Mouse (Mus musculus) 3T3-L1 (cell line): ENCODE results near the gene Ferd3l.

Source experiments
- DNase-seq: peaks from one replicate; pipeline ENCODE4 v3.0.0-alpha.2; 2015; ENCODE audit warnings: low read depth, low spot score

The Ferd3l gene

DNA sequence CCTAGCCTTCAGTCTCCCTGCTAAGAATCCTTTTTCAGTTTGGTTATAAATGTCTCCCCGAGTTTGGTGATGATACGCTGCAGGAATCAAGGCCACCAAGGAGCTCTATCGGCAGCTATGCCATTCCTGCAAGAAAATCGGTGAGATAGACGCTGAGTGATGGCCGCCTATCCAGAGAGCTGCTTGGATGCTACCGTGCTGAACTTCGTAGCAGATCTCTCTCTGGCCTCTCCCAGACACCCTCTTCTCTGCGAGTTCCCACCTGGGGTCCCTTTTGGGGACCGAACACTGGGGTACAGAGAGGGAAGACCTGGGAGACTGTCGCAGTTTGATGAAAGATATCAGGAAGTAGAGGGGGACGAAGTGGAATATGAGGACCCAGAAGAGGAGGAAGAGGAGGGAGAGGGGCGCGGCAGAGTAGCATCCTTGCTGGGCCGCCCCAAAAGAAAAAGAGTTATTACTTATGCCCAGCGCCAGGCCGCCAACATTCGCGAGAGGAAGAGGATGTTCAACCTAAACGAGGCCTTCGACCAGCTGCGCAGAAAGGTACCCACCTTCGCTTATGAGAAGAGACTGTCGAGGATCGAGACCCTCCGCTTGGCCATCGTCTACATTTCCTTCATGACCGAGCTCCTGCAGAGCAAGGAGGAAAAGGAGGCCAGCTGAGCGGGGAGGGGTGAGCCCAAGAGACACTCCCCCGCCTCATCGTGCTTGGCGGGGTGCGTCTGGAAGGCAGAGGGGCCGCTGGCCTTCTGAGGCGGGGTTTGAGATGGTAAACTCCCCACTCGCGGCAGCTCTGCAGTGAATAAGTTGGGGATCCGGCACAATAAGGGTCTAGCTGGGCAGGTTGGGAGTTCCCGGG is at the start of gene Ferd3l:
Ferd3l (plus strand) TSS at position 95 of the 862 bp plus-strand sequence.
- no peak for DNase-seq

GRCm38 (mm10) chr12:33893956-33894355 is 34.3 kb upstream of the Ferd3l start:
- DNase-seq = peak; percentile 64

DNA sequence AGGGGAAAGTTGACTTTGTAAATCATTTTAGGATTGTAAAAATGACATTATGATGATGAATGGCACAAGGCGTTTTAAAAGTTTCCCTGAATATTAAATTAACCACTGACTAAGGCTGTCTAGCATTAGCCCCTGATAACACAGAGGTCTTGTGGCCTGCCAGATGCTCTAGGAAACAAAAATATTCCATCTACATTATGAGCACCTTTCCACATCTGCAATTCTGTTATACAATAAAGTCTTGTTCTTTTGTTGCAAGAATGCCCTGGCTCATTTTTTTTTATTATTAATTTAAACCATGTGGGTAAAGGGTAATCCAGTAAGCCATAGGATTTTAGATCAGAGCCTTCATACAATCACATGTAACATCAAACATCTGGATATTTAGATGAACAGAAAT is 33.6 kb upstream of the Ferd3l start:
- DNase-seq = no peak

DNA sequence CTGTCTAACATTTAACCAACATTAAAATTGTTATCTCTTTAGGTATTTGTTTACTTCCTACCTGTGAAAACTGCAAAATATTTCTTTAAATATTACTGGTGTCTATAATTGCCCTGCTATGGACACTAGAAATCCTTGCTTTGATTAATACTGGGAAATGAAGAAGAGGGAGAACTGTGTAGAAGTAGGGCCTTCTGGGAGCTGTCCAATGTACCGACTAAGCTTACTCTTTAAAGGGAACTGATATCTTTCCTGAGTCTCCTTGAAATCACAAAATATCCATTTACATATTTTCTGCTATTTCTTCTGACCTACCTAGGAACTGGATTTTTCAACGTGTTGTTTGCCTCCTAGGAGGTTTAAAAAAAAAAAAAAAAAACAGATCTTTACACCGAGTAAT is 1.5 kb upstream of the Ferd3l start:
- peak; percentile 25 for DNase-seq

DNA sequence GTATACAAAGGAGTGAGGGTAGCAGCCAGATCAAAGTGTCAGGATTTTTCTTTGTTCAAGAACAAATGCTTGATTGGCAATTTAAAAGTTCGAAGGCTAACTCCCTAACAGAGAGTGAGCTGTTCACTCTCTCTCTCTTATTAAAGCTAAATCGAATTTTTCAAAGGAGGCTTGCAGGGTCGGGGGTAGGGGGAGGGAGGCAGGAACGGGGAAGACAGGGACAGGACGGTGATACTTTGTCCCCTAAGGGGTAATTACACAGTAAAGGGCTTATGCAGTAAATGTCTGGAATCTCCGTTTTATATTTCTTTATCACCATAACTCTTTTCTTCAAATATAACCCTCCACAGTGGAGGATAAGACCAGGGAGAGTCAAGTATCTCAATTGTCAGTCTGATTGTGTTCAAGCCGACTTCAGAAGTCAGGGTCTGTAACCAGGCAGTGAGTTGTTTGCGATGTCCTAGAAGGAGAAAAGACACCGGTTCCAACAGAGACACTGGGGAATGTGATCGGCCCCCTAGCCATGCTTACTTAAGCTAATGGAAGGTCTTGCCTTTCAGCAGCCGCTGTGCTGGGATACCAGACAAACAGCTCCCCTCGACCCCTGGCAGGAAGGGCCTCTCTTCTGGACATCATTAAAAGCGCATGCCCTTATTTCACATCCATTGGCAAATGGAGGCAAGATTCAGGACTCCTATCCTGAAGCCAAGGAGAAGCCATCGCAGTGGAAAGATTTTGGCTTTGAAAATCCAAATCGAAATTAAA is 709 bp upstream of the Ferd3l start:
- DNase-seq = no peak

GRCm38 (mm10) chr12:33952843-33953242 is 24.6 kb downstream of the Ferd3l start:
- DNase-seq = peak; percentile 50

- DNase-seq = no peak
These were observed 26.8 kb downstream of the Ferd3l start for GRCm38 (mm10) chr12:33954931-33955565.

GRCm38 (mm10) chr12:33955606-33956295 is 27.5 kb downstream of the Ferd3l start:
- DNase-seq = no peak

GRCm38 (mm10) chr12:33956576-33957399 is 28.6 kb downstream of the Ferd3l start:
- DNase-seq = peak; percentile 77

DNA sequence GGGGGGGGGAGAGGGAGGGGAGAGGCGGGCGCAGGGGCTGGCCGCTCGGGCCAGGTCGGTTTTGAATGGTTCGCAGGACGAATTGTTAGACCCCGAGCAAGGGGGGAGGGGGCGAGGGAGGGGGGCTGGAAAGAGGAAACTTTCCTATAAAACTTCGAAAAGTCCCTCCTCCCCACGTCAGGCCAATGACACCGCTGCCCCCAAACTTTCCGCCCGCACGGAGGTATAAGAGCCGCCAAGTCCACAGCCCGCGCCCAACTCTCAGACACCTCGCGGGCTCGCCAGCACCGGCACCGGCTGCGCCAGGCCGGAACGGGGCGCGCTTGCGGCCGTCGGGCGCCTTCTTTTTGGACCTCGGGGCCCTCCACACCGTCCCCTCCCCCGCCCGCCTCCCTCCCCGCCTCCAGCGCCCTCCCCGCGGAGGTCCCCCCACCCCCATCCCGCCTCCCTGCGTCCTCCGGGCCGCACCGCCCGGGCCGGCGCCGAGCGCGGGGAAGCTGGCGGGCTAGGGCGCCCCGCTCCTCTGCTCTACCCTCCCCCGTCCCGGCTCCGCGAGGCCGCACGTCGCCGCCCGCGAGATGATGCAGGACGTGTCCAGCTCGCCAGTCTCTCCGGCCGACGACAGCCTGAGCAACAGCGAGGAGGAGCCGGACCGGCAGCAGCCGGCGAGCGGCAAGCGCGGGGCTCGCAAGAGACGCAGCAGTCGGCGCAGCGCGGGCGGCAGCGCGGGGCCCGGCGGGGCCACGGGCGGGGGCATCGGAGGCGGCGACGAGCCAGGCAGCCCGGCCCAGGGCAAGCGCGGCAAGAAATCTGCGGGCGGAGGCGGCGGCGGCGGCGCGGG is 29.4 kb downstream of the Ferd3l start, which contains the start of gene Twist1:
Twist1 (plus strand) TSS at position 272 of the 841 bp plus-strand sequence.
- DNase-seq = peak; percentile 88

- DNase-seq = peak; percentile 74
These were observed 30.3 kb downstream of the Ferd3l start for GRCm38 (mm10) chr12:33958241-33959194.

DNA sequence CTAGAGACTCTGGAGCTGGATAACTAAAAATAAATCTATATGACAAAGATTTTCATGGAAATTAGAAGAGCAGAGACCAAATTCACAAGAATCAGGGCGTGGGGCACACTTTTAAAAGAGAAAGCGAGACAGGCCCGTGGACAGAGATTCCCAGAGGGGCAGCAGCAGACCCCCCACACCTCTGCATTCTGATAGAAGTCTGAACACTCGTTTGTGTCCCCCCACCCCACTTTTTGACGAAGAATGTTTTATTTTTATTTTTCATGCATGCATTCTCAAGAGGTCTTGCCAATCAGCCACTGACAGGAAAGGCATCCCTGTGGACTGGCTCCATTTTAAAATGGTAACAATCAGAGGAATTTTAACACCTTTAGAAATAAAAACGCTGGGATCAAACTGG is 31.0 kb downstream of the Ferd3l start:
- no peak for DNase-seq

GRCm38 (mm10) chr12:33959846-33960245 is 31.6 kb downstream of the Ferd3l start:
- peak; percentile 11 for DNase-seq

DNA sequence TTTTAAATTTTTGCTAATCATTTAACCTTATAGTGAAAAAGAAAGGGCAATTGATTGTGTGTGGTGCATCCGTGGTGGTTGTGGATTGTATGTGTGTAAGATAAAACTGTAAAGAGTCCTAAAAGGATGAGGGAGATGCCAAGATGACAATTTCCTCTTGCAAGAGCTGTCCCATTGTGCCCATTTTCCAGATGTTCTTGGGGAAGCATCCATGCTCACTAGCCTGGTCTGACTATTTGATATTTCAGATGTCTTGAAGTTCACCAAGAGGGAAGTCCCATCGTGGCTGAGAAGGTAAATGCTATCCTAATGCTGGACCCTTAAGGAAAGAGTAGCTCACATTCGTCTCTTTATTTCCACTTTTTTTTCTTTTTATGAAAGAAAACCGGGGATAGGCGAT is 32.8 kb downstream of the Ferd3l start:
- DNase-seq = no peak

DNA sequence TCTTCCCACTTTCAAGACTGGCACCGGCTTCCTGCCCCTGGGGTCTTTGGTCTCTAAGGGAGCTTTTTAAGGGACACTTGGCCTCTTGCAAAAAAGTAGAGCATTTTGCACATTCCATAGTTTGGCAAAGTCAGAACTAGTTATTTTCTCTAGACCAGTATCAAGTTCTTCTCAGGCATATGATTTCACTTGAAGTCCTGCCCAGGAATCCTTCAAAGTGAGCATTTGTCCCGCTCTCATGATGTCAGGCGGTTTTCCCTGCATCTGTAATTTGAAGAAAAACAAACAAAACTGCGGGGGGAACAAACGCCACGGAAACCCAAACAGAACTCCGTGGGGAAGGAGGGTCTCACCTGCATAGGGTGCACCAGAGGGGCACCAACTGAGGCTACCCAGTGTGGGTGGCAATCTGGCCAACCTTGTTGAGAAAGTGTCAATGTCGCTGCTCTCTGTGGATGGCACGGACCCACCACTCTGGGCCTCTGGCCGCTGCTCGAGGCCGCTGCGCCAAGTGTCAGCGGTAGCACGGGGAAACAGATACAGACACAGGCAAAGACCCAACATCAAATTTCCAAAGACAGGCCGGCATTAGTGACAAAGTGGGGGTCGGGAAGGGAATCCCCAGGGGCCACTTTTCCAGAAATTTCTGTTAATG is 34.0 kb downstream of the Ferd3l start:
- no peak for DNase-seq

GRCm38 (mm10) chr12:33962773-33963130 is 34.5 kb downstream of the Ferd3l start:
- DNase-seq = no peak

DNA sequence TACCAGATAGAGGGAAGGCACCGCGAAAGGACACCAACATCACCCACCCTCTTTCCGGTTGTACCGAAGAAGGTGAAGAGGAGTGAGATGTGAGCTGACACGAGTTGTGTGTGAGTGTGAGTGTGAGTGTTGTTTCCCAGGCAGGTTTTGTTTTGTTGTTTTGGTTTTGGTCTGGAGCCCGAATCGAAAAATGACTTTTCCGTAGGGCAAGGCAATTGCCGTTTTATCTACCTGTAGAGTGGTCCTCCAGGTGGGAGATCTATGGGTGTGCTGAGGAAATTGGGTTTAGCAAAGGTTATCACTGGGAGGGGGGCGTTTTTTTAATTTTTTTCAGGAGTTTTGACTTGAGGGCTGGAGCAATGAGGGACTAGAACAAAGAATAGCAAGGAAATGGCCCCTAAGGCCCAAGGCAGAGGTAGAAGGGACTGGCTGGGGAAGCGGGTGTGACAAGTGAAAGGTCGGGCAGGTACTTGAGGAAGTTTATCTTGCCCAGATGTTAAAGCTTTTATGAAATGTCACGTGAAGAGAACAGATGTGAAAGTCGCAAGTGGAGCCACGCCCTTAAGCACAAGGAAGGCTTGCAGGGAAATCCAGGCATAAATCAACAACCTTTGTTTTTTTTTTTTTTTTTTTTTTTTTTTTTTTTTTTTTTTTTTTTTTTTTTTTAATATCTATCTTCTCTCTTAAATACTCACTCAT is 35.6 kb downstream of the Ferd3l start:
- no peak for DNase-seq

DNA sequence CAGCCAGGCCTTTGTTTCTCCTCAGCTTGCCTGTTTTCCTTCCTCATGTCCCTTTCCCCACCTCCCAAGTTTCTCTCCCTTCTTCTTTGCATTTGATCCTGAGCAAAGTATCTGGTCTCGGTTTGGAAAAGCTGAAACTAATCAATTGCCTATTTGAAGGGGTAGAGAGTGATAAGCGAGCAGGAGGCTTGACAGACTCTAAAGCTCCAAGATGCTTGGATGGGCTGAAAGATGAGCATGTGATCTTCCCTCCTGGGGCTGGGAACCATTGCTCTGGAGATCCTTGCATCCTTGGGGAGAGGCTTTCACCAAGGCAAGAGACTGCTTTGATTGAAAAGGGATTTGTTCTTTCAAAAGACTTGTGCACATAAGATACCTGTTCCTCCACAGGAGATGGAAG is 36.2 kb downstream of the Ferd3l start:
- no peak for DNase-seq
